Mouse (Mus musculus): Measurements from ENCODE around the gene Sft2d1. TPM values are rescaled to one million over a fixed set of nuclear protein-coding genes. Genes with fewer than 3 reads are reported as not detected.
A peak's percentile ranks its signal among the peaks of the same experiment; 100 is the strongest.

The Sft2d1 gene
- polyA plus RNA-seq, 1 experiment from 2014 or later: 64.6 TPM

GRCm38 (mm10) chr17:8342706-8343105 is 31.8 kb downstream of the Sft2d1 start:
- no peak overlapping the region for H3K4me2 ChIP-seq (replicated peaks)
- H3K4me3 ChIP-seq: no peak overlapping the region
- peaks cover 47% of the 10 kb centered on the region for H3K27me3 ChIP-seq
- H3K36me3 ChIP-seq: no peaks in the 10 kb centered on the region
- no peak for ATAC-seq (ENCODE audit: insufficient number of reproducible peaks, insufficient read depth, low FRiP score, low TSS enrichment)
- WGBS: 46% methylated on average over 5 of the region's 5 CpGs
- no peak overlapping the region for H3K27ac ChIP-seq
- H3K9ac ChIP-seq: no peak overlapping the region
- H3K4me1 ChIP-seq: peaks cover 14% of the 10 kb centered on the region; the same call in 1 of the 2 replicates
- no peaks in the 10 kb centered on the region for H3K9me3 ChIP-seq

- H3K36me3 ChIP-seq: no peaks in the 10 kb centered on the region
- H3K4me3 ChIP-seq: no peak overlapping the region
- H3K9me3 ChIP-seq: no peaks in the 10 kb centered on the region
- no peak for ATAC-seq (ENCODE audit: insufficient number of reproducible peaks, insufficient read depth, low FRiP score, low TSS enrichment)
- no peak overlapping the region for H3K4me2 ChIP-seq (replicated peaks)
- H3K4me1 ChIP-seq: peaks cover 14% of the 10 kb centered on the region; the same call in 1 of the 2 replicates
- WGBS: 75% methylated on average over 6 of the region's 6 CpGs
- H3K27ac ChIP-seq: no peak overlapping the region
- H3K27me3 ChIP-seq: peaks cover 44% of the 10 kb centered on the region
- H3K9ac ChIP-seq: no peak overlapping the region
These were observed 32.5 kb downstream of the Sft2d1 start for GRCm38 (mm10) chr17:8343416-8343815.

DNA sequence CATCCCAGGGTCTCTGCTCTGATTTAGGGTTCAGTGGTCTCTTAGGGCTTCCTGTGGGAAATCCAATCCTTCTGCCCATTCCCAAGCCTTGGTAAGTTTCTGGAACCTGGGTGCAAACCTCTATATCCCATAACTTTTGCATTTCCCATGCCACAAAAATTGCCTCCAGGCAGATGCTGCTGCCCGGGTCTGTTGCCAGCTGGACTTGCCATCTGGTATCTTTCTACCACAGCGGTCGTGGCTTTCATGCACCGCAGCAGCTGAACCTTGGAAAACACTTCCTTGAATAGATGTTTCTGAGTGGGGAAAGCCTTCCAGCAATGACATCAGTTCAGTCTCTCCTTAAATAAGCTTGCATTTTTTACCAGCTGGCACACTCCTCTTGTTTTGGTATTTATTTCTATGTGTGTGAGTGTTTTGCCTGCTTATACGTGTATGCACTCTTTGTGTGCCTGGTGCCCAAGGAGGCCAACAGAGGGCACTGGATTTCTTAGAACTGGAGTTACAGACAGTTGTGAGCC is 36.9 kb downstream of the Sft2d1 start:
- whole genome bisulfite sequencing: 68% methylated on average over 5 of the region's 5 CpGs
- Histone ChIP-seq H3K4me1 (no peaks in the 10 kb centered on the region), H3K4me2 (replicated peaks) (no peak overlapping the region)

GRCm38 (mm10) chr17:8348941-8349340 is 38.0 kb downstream of the Sft2d1 start:
- no peaks in the 10 kb centered on the region for H3K4me1 ChIP-seq
- no peak overlapping the region for H3K4me2 ChIP-seq (replicated peaks)
- no peak overlapping the region for H3K4me3 ChIP-seq
- WGBS: 87% methylated on average over 4 of the region's 4 CpGs
- H3K27me3 ChIP-seq: no peaks in the 10 kb centered on the region
- no peak overlapping the region for H3K27ac ChIP-seq
- H3K9ac ChIP-seq: no peak overlapping the region
- no peaks in the 10 kb centered on the region for H3K9me3 ChIP-seq
- no peak for ATAC-seq (ENCODE audit: insufficient number of reproducible peaks, insufficient read depth, low FRiP score, low TSS enrichment)
- no peaks in the 10 kb centered on the region for H3K36me3 ChIP-seq

More for the DNA sequence above, 36.9 kb downstream of the Sft2d1 start:
- H3K9ac ChIP-seq: no peak overlapping the region
- peaks cover under 1% of the 10 kb centered on the region; the same call in 1 of the 2 replicates for H3K27me3 ChIP-seq
- no peaks in the 10 kb centered on the region for H3K9me3 ChIP-seq
- H3K36me3 ChIP-seq: no peaks in the 10 kb centered on the region
- no peak overlapping the region for H3K27ac ChIP-seq
- no peak overlapping the region for H3K4me3 ChIP-seq
- no peak for ATAC-seq (ENCODE audit: insufficient number of reproducible peaks, insufficient read depth, low FRiP score, low TSS enrichment)

GRCm38 (mm10) chr17:8351088-8351487 is 40.2 kb downstream of the Sft2d1 start:
- ATAC-seq (ENCODE audit: insufficient number of reproducible peaks, insufficient read depth, low FRiP score, low TSS enrichment): no peak
- Histone ChIP-seq H3K36me3 (no peaks in the 10 kb centered on the region), H3K4me3 (no peak overlapping the region), H3K4me2 (replicated peaks) (no peak overlapping the region), H3K9ac (no peak overlapping the region), H3K27me3 (no peaks in the 10 kb centered on the region), H3K27ac (no peak overlapping the region), H3K9me3 (no peaks in the 10 kb centered on the region), H3K4me1 (no peaks in the 10 kb centered on the region)
- WGBS: 56% methylated on average over 7 of the region's 7 CpGs

- H3K27ac ChIP-seq: no peak within 1 kb of the TSS
- no peak within 1 kb of the TSS for H3K4me2 ChIP-seq (replicated peaks)
- 81% methylated on average over 6 of the region's 6 CpGs for WGBS
- H3K9me3 ChIP-seq: no peaks in the 10 kb centered on the region
- no peak within 1 kb of the TSS for H3K4me3 ChIP-seq
- H3K9ac ChIP-seq: no peak within 1 kb of the TSS
- no peaks in the 10 kb centered on the region for H3K27me3 ChIP-seq
- no peaks in the 10 kb centered on the region for H3K36me3 ChIP-seq
- ATAC-seq (ENCODE audit: insufficient number of reproducible peaks, insufficient read depth, low FRiP score, low TSS enrichment): no peak
- no peaks in the 10 kb centered on the region for H3K4me1 ChIP-seq
These were observed 44.8 kb downstream of the Sft2d1 start, which contains the start of gene T2 for GRCm38 (mm10) chr17:8355692-8356091. Gene T2 (plus strand): TSS chr17:8355992.

- H3K9me3 ChIP-seq: no peaks in the 10 kb centered on the region
- no peak overlapping the region for H3K27ac ChIP-seq
- no peak overlapping the region for H3K9ac ChIP-seq
- no peak overlapping the region for H3K4me2 ChIP-seq (replicated peaks)
- no peaks in the 10 kb centered on the region for H3K36me3 ChIP-seq
- ATAC-seq (ENCODE audit: insufficient number of reproducible peaks, insufficient read depth, low FRiP score, low TSS enrichment): no peak
- peaks cover 12% of the 10 kb centered on the region for H3K4me1 ChIP-seq
- no peaks in the 10 kb centered on the region for H3K27me3 ChIP-seq
- 88% methylated on average over 6 of the region's 6 CpGs for WGBS
- no peak overlapping the region for H3K4me3 ChIP-seq
These were observed 46.6 kb downstream of the Sft2d1 start for GRCm38 (mm10) chr17:8357498-8357897.

DNA sequence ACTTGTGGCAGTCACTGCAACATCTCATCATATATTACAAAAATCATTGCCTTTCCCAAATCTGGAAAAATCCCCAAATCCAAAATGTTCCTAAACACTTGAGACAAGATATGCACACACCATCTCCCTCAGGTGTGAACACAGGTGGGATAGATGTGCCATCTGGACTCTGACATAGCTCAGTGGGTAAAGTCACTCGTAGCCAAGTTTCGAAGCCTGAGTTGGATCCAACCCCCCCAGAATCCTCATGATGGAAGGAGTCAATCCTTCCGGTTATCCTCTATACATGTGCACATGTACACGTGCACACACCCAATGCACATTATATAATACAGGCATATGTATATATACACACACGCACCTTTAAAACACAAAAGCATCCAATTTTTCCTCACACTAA is 50.0 kb downstream of the Sft2d1 start:
- no peak for ATAC-seq (ENCODE audit: insufficient number of reproducible peaks, insufficient read depth, low FRiP score, low TSS enrichment)
- no peak overlapping the region for H3K4me3 ChIP-seq
- H3K27ac ChIP-seq: no peak overlapping the region
- H3K9me3 ChIP-seq: no peaks in the 10 kb centered on the region
- H3K27me3 ChIP-seq: no peaks in the 10 kb centered on the region
- 90% methylated on average over 5 of the region's 5 CpGs for WGBS
- no peaks in the 10 kb centered on the region for H3K36me3 ChIP-seq
- no peak overlapping the region for H3K9ac ChIP-seq
- H3K4me1 ChIP-seq: peaks cover 14% of the 10 kb centered on the region
- no peak overlapping the region for H3K4me2 ChIP-seq (replicated peaks)

DNA sequence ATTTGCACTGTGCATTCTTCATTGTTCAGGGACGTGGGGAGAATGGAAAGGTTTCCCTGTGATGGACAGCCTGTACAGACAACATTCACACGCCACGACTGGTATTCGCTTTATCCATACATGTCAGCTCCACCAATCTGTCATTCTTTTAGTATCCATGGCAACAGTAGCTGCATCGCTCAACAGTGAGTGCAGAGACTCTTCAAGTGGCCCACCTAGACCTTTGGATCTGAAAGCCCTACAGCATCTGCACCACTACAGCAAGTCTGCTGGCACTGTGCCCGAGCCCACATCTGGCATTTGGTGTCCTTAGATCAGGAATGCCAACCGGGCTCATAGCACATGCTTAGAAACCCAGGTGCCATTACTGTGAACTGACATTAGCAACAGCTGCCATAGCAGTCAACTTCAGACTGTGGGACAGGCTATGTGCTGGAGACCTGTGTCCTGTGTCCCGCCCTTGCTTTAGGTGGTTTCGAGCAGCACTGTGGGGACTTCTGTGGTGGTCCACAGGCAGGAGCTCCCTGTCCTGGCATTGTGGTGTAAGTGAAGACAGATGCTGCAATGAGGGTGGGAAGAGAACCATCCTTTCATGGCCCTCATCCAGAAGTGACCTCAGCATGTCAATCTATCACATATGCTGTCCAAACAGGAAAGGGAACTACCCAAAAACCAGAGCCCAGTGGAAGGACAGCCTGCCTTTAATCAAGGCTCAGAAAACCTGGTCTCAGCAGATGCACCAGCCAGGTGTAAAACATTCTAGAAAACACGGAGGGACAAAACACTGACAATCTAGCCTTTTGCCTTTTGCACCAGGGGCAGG is 50.6 kb downstream of the Sft2d1 start:
- H3K4me3 ChIP-seq: no peak overlapping the region
- H3K9ac ChIP-seq: no peak overlapping the region
- H3K36me3 ChIP-seq: no peaks in the 10 kb centered on the region
- no peak for ATAC-seq (ENCODE audit: insufficient number of reproducible peaks, insufficient read depth, low FRiP score, low TSS enrichment)
- H3K4me2 ChIP-seq (replicated peaks): no peak overlapping the region
- H3K27me3 ChIP-seq: no peaks in the 10 kb centered on the region
- H3K9me3 ChIP-seq: no peaks in the 10 kb centered on the region
- WGBS: 72% methylated on average over 10 of the region's 10 CpGs
- no peak overlapping the region for H3K27ac ChIP-seq
- H3K4me1 ChIP-seq: peaks cover 14% of the 10 kb centered on the region

GRCm38 (mm10) chr17:8367514-8368480 is 56.9 kb downstream of the Sft2d1 start:
- peak overlapping the region; percentile 77 for H3K27ac ChIP-seq
- no peaks in the 10 kb centered on the region for H3K36me3 ChIP-seq
- no peak overlapping the region for H3K4me3 ChIP-seq
- 19% methylated on average over 20 of the region's 20 CpGs for WGBS
- H3K9me3 ChIP-seq: no peaks in the 10 kb centered on the region
- ATAC-seq (ENCODE audit: insufficient number of reproducible peaks, insufficient read depth, low FRiP score, low TSS enrichment): peak; percentile 62; the same call in 1 of the 2 replicates
- H3K27me3 ChIP-seq: no peaks in the 10 kb centered on the region
- peak overlapping the region; percentile 28 for H3K4me2 ChIP-seq (replicated peaks)
- peaks cover 37% of the 10 kb centered on the region for H3K4me1 ChIP-seq
- H3K9ac ChIP-seq: peak overlapping the region; percentile 15; the same call in 1 of the 2 replicates

DNA sequence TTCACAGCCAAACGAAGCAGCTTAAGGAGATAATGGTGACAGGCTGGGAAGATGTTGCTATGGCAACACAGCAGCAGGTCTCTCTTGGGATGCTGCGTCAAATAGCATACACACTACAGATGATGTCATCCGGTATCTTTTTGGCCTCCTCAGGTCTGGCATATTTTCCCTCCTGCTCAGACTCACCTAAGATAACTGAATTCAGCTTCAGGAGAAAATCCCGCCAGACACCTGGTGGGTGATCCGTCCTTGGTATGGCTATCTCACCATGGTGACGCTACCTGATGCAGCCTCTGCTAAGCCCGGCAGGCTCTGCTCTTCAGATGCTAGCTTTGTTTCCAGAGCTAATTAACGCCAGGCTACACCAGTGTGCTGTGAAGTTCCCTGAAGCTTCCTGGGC is 57.7 kb downstream of the Sft2d1 start:
- no peak overlapping the region for H3K4me3 ChIP-seq
- no peaks in the 10 kb centered on the region for H3K36me3 ChIP-seq
- no peak for ATAC-seq (ENCODE audit: insufficient number of reproducible peaks, insufficient read depth, low FRiP score, low TSS enrichment)
- no peak overlapping the region for H3K9ac ChIP-seq
- H3K9me3 ChIP-seq: no peaks in the 10 kb centered on the region
- H3K4me1 ChIP-seq: peaks cover 37% of the 10 kb centered on the region
- no peaks in the 10 kb centered on the region for H3K27me3 ChIP-seq
- WGBS: 11% methylated on average over 8 of the region's 8 CpGs
- peak overlapping the region; percentile 77 for H3K27ac ChIP-seq
- peak overlapping the region; percentile 28 for H3K4me2 ChIP-seq (replicated peaks)

All from embryonic facial prominence, embryonic 12.5 days (tissue).